Mouse (Mus musculus) stomach, postnatal 0 days (tissue): ENCODE results near the gene Lrrc15. TPM values are rescaled to one million over a fixed set of nuclear protein-coding genes. Genes with fewer than 3 reads are reported as not detected.

Experiments used
- ATAC-seq: fragments of 200-750 bp; cut with Nextera tagmentation; 2 replicates; pipeline ENCODE4 v1.8.0; 2017; ENCODE audit not compliant: low FRiP score, low TSS enrichment
- DNase-seq: peaks from one replicate; pipeline ENCODE4 v3.0.0-alpha.2; 2016; ENCODE audit warnings: low spot score
- H3K27ac ChIP-seq: fragments of 300-500 bp; sonication (generic); replicated peaks from 2 replicates; pipeline ENCODE4 v1.5.1; 2014; ENCODE audit warnings: mild to moderate bottlenecking, control low read depth
- H3K27me3 ChIP-seq: fragments of 300-500 bp; sonication (generic); 2 replicates; pipeline ENCODE4 v1.6.1; 2014; ENCODE audit warnings: low read length; ENCODE audit not compliant: control insufficient read depth, insufficient read depth
- H3K36me3 ChIP-seq: fragments of 300-500 bp; sonication (generic); 2 replicates; pipeline ENCODE4 v1.6.1; 2014; ENCODE audit warnings: low read length, mixed read lengths; ENCODE audit not compliant: control insufficient read depth, insufficient read depth
- H3K4me1 ChIP-seq: fragments of 300-500 bp; sonication (generic); replicated peaks from 2 replicates; pipeline ENCODE4 v1.6.1; 2014; ENCODE audit warnings: antibody characterized with exemption; ENCODE audit not compliant: control insufficient read depth, insufficient read depth
- H3K4me2 ChIP-seq: fragments of 300-500 bp; sonication (generic); replicated peaks from 2 replicates; pipeline ENCODE4 v1.6.1; 2014; ENCODE audit warnings: low read depth, mild to moderate bottlenecking, control low read depth, moderate library complexity
- H3K4me3 ChIP-seq: fragments of 300-500 bp; sonication (generic); 2 replicates; pipeline ENCODE4 v1.5.1; 2014; ENCODE audit warnings: low read depth, low read length, control low read depth
- H3K9ac ChIP-seq: fragments of 300-500 bp; sonication (generic); 2 replicates; pipeline ENCODE4 v1.6.1; 2014; ENCODE audit warnings: mild to moderate bottlenecking, low read length, control low read depth, mixed read lengths
- H3K9me3 ChIP-seq: fragments of 300-500 bp; sonication (generic); 2 replicates; pipeline ENCODE4 v1.6.1; 2016; ENCODE audit warnings: low read length; ENCODE audit not compliant: control insufficient read depth
- CTCF ChIP-seq: IDR thresholded peaks from 2 replicates; pipeline ENCODE4 v1.5.1; 2016; ENCODE audit warnings: antibody characterized with exemption, low read depth, mild to moderate bottlenecking, moderate library complexity
- EP300 ChIP-seq: optimal IDR thresholded peaks from 2 replicates; pipeline ENCODE3; 2016; ENCODE audit warnings: antibody characterized with exemption
- WGBS: fragments of 180-500 bp; shearing (Covaris S2); extraction: QIAGEN DNeasy Blood & Tissue Kit; methylation state at CpG from one replicate; pipeline ENCODE4 v1.1.7; 2014; 5-methylcytosine and 5-hydroxymethylcytosine counted together
- polyA plus RNA-seq: library from polyadenylated mRNA; unstranded; fragments of >200 nt; fragmentation: Nextera tagmentation; extraction: Ambion mirVana; gene quantifications from 2 replicates; pipeline ENCODE4 v1.2.1, GENCODE M21; 2015

The Lrrc15 gene
- polyA plus RNA-seq, 1 experiment from 2014 or later = 0.87 TPM

- under 1% methylated on average over 69 of the region's 72 CpGs for WGBS
Observed at GRCm38 (mm10) chr16:30308616-30309394, 25.7 kb upstream of the Lrrc15 start.

GRCm38 (mm10) chr16:30307961-30308615 lies 25.0 kb upstream of the Lrrc15 start:
- ATAC-seq (no peak), DNase-seq (no peak)
- H3K27me3 ChIP-seq = peaks cover 3% of the 10 kb centered on the region; the same call in 1 of the 2 replicates
- TF ChIP-seq CTCF = no peak
- TF ChIP-seq EP300 = no peak
- peak overlapping the region; percentile 56 for H3K4me3 ChIP-seq
- 17% methylated on average over 29 of the region's 29 CpGs for WGBS
- H3K4me1 ChIP-seq = no peaks in the 10 kb centered on the region; the same call in 1 of the 2 replicates
- H3K36me3 ChIP-seq = no peaks in the 10 kb centered on the region
- H3K27ac ChIP-seq = no peak overlapping the region
- H3K9me3 ChIP-seq = no peaks in the 10 kb centered on the region
- H3K4me2 ChIP-seq = peak overlapping the region; percentile 97
- peak overlapping the region; percentile 58 for H3K9ac ChIP-seq

More at GRCm38 (mm10) chr16:30308616-30309394, 25.7 kb upstream of the Lrrc15 start:
- H3K9ac ChIP-seq = peak overlapping the region; percentile 58
- H3K4me1 ChIP-seq = no peaks in the 10 kb centered on the region; the same call in 1 of the 2 replicates
- H3K36me3 ChIP-seq = no peaks in the 10 kb centered on the region
- no peak overlapping the region for H3K27ac ChIP-seq
- H3K4me2 ChIP-seq = peak overlapping the region; percentile 97
- H3K9me3 ChIP-seq = no peaks in the 10 kb centered on the region
- TF ChIP-seq CTCF = peak; percentile 58
- no peak for TF ChIP-seq EP300
- peak overlapping the region; percentile 56 for H3K4me3 ChIP-seq
- ATAC-seq (peak; percentile 84), DNase-seq (peak; percentile 84)
- peaks cover 3% of the 10 kb centered on the region; the same call in 1 of the 2 replicates for H3K27me3 ChIP-seq

GRCm38 (mm10) chr16:30307306-30307705 lies 24.2 kb upstream of the Lrrc15 start:
- no peak overlapping the region for H3K4me3 ChIP-seq
- peaks cover 3% of the 10 kb centered on the region; the same call in 1 of the 2 replicates for H3K27me3 ChIP-seq
- TF ChIP-seq CTCF (no peak), EP300 (no peak)
- H3K27ac ChIP-seq = no peak overlapping the region
- no peak for ATAC-seq
- no peak overlapping the region for H3K9ac ChIP-seq
- 66% methylated on average over 12 of the region's 12 CpGs for WGBS
- H3K36me3 ChIP-seq = no peaks in the 10 kb centered on the region
- no peaks in the 10 kb centered on the region for H3K9me3 ChIP-seq
- DNase-seq = no peak
- no peak overlapping the region for H3K4me2 ChIP-seq
- H3K4me1 ChIP-seq = no peaks in the 10 kb centered on the region; the same call in 1 of the 2 replicates

GRCm38 (mm10) chr16:30306102-30306501 lies 23.0 kb upstream of the Lrrc15 start:
- ATAC-seq (no peak), DNase-seq (no peak)
- Histone ChIP-seq H3K4me2 (no peak overlapping the region), H3K27ac (no peak overlapping the region), H3K9ac (no peak overlapping the region), H3K4me3 (no peak overlapping the region), H3K27me3 (peaks cover 3% of the 10 kb centered on the region; the same call in 1 of the 2 replicates), H3K4me1 (no peaks in the 10 kb centered on the region; the same call in 1 of the 2 replicates), H3K9me3 (no peaks in the 10 kb centered on the region), H3K36me3 (no peaks in the 10 kb centered on the region)
- no peak for TF ChIP-seq EP300
- no peak for TF ChIP-seq CTCF
- WGBS = 87% methylated on average over 4 of the region's 4 CpGs

GRCm38 (mm10) chr16:30304236-30304635 lies 21.2 kb upstream of the Lrrc15 start:
- no peak overlapping the region for H3K4me2 ChIP-seq
- ATAC-seq (no peak), DNase-seq (no peak)
- no peak overlapping the region for H3K4me3 ChIP-seq
- TF ChIP-seq EP300 (no peak), CTCF (no peak)
- H3K36me3 ChIP-seq = no peaks in the 10 kb centered on the region
- no peaks in the 10 kb centered on the region for H3K9me3 ChIP-seq
- peaks cover 3% of the 10 kb centered on the region; the same call in 1 of the 2 replicates for H3K27me3 ChIP-seq
- H3K9ac ChIP-seq = no peak overlapping the region
- H3K27ac ChIP-seq = no peak overlapping the region
- H3K4me1 ChIP-seq = no peaks in the 10 kb centered on the region; the same call in 1 of the 2 replicates
- WGBS = 54% methylated on average over 5 of the region's 5 CpGs
